Mouse (Mus musculus) kidney, adult 10 weeks (tissue): ENCODE results near the gene Gadl1. TPM values are rescaled to one million over a fixed set of nuclear protein-coding genes. Genes with fewer than 3 reads are reported as not detected.

Source experiments
- polyA plus RNA-seq: library from polyadenylated mRNA; stranded (reverse); fragments of 350-450 nt; fragmentation: Illumina TruSeq; extraction: RNeasy Lipid Tissue Mini Kit (QIAGEN cat#74804); gene quantifications from one replicate; pipeline ENCODE4 v1.2.3, GENCODE M21; 2014; ENCODE audit warnings: low read depth, low replicate concordance

The Gadl1 gene
- not detected for polyA plus RNA-seq

DNA sequence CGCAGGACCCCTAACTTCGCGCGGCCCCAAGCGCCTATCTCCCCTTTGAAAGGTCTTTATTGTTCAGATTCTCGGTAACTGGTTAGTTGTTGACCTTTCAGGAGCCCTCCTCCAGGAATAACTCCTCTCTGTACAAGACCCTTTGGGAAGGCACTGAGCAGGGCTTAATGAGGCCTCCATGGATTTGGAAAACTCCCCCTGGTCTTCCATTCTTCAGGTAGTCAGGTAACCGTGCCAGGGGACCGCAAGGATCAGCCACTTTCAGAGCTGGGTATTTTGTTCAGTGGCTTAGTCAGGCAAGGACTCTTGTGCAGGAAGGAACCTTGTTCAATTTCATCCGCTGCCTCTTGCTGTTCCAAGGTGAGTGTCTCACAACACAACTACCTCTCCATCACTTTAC, at the start of gene Gadl1:
Gene Gadl1 (plus strand): TSS at position 301 of the 400 bp plus-strand sequence.

